Mouse (Mus musculus): ENCODE data around the gene Gal3st1. TPM values are rescaled to one million over a fixed set of nuclear protein-coding genes. Genes with fewer than 3 reads are reported as not detected.

Gal3st1 gene
- polyA plus RNA-seq, 1 experiment from 2014 or later: 0.55 TPM

- Histone ChIP-seq H3K27ac (replicated peaks) (no peak overlapping the region), H3K27me3 (replicated peaks; ENCODE audit: low read depth, poor library complexity, severe bottlenecking) (no peaks in the 10 kb centered on the region), H3K9me3 (no peaks in the 10 kb centered on the region), H3K4me3 (no peak overlapping the region), H3K36me3 (replicated peaks) (no peaks in the 10 kb centered on the region), H3K4me1 (no peaks in the 10 kb centered on the region)
- no peak for DNase-seq (ENCODE audit: low spot score)
- whole genome bisulfite sequencing: 84% methylated on average over 6 of the region's 6 CpGs
Measured at GRCm38 (mm10) chr11:4041123-4041625, 57.7 kb downstream of the Gal3st1 start.

GRCm38 (mm10) chr11:4043081-4043480, 59.6 kb downstream of the Gal3st1 start:
- no peak overlapping the region for H3K4me3 ChIP-seq
- H3K27me3 ChIP-seq (replicated peaks; ENCODE audit: low read depth, poor library complexity, severe bottlenecking): no peaks in the 10 kb centered on the region
- no peak overlapping the region for H3K27ac ChIP-seq (replicated peaks)
- H3K36me3 ChIP-seq (replicated peaks): no peaks in the 10 kb centered on the region
- WGBS: 93% methylated on average over 7 of the region's 7 CpGs
- no peak for DNase-seq (ENCODE audit: low spot score)
- no peaks in the 10 kb centered on the region for H3K4me1 ChIP-seq
- H3K9me3 ChIP-seq: no peaks in the 10 kb centered on the region

- no peak for DNase-seq (ENCODE audit: low spot score)
- no peaks in the 10 kb centered on the region for H3K27me3 ChIP-seq (replicated peaks; ENCODE audit: low read depth, poor library complexity, severe bottlenecking)
- H3K36me3 ChIP-seq (replicated peaks): no peaks in the 10 kb centered on the region
- H3K9me3 ChIP-seq: no peaks in the 10 kb centered on the region
- no peak overlapping the region for H3K27ac ChIP-seq (replicated peaks)
- no peak overlapping the region for H3K4me3 ChIP-seq
- 85% methylated on average over 5 of the region's 5 CpGs for WGBS
- H3K4me1 ChIP-seq: no peaks in the 10 kb centered on the region
Measured at GRCm38 (mm10) chr11:4046526-4046925, 63.1 kb downstream of the Gal3st1 start.

DNA sequence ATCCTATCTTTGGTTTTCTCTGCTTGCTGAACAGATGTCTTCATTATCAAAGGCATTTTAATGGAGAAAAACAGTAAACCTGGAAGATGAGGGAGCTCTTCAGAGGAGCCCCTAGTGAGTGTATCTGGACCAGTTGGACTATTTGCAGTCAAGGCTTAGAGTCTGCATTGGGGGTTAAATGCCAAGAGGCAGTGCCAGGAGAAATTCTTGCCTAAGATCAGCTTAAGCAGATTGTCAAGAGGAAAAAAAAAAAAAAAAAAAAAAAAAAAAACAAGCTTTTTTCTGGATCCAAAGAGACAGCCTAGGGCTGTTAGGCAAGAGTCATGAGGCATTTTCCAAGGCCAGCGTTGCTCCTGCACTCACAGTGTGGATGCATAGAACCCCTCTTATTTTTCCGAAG, 64.3 kb downstream of the Gal3st1 start:
- DNase-seq (ENCODE audit: low spot score): no peak
- H3K36me3 ChIP-seq (replicated peaks): no peaks in the 10 kb centered on the region
- no peaks in the 10 kb centered on the region for H3K9me3 ChIP-seq
- no peaks in the 10 kb centered on the region for H3K4me1 ChIP-seq
- no peak overlapping the region for H3K4me3 ChIP-seq
- H3K27me3 ChIP-seq (replicated peaks; ENCODE audit: low read depth, poor library complexity, severe bottlenecking): no peaks in the 10 kb centered on the region
- 86% methylated on average over 2 of the region's 2 CpGs for WGBS
- H3K27ac ChIP-seq (replicated peaks): no peak overlapping the region

DNA sequence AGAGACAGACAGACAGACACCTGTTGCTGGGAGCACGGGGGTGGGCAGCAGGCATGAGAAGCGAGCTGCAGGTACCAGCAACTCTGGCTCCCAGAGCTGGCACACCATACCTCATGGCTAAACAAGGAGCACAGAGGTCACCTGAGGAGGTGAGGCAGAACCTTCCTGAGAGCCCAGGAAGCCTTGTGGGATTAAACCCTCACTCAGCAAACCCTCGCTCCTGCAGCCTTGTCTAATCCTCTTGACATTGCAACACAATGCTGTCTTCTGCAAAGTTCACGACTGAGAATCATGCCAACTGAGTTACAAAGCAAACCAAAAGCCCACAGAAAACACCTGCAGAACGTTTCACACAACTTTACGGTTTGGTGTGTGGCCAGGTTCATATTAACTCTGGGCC, 65.0 kb downstream of the Gal3st1 start:
- Histone ChIP-seq H3K4me3 (no peak overlapping the region), H3K36me3 (replicated peaks) (no peaks in the 10 kb centered on the region), H3K27me3 (replicated peaks; ENCODE audit: low read depth, poor library complexity, severe bottlenecking) (no peaks in the 10 kb centered on the region), H3K4me1 (no peaks in the 10 kb centered on the region), H3K27ac (replicated peaks) (no peak overlapping the region), H3K9me3 (no peaks in the 10 kb centered on the region)
- DNase-seq (ENCODE audit: low spot score): no peak
- WGBS: 86% methylated on average over 6 of the region's 6 CpGs

Other genes with a start within 250 kb of the Gal3st1 start
- gene Osbp2, start 119.7 kb upstream of the Gal3st1 start, polyA plus RNA-seq (2016; fragmentation: Nextera tagmentation; extraction: Ambion mirVana): 0.82 and 1.2 TPM in 2 replicates
- 0.61 and 0.97 TPM in 2 replicates for gene 4921536K21Rik, start 88.5 kb upstream of the Gal3st1 start, polyA plus RNA-seq (2016; fragmentation: Nextera tagmentation; extraction: Ambion mirVana)
- gene Dusp18, start 88.4 kb upstream of the Gal3st1 start, polyA plus RNA-seq (2016; fragmentation: Nextera tagmentation; extraction: Ambion mirVana): 16.6 and 17.0 TPM in 2 replicates
- gene Slc35e4, start 69.0 kb upstream of the Gal3st1 start, polyA plus RNA-seq (2016; fragmentation: Nextera tagmentation; extraction: Ambion mirVana): 3.1 and 3.5 TPM in 2 replicates
- gene Tcn2, start 51.5 kb upstream of the Gal3st1 start, polyA plus RNA-seq (2016; fragmentation: Nextera tagmentation; extraction: Ambion mirVana): 23.7 and 23.9 TPM in 2 replicates
- 108 and 119 TPM in 2 replicates for gene Pes1, start 19.7 kb upstream of the Gal3st1 start, polyA plus RNA-seq (2016; fragmentation: Nextera tagmentation; extraction: Ambion mirVana)
- 0.37 and 0.52 TPM in 2 replicates for gene 4930556J24Rik, start 6.9 kb upstream of the Gal3st1 start, polyA plus RNA-seq (2016; fragmentation: Nextera tagmentation; extraction: Ambion mirVana)
- gene Sec14l4, start 47.8 kb downstream of the Gal3st1 start, polyA plus RNA-seq (2016; fragmentation: Nextera tagmentation; extraction: Ambion mirVana): 0.29 TPM in 1 of 2 replicates, not detected in the other
- not detected in 2 replicates for gene Sec14l3, start 81.2 kb downstream of the Gal3st1 start, polyA plus RNA-seq (2016; fragmentation: Nextera tagmentation; extraction: Ambion mirVana)
- 14.6 and 15.6 TPM in 2 replicates for gene Mtfp1, start 111.8 kb downstream of the Gal3st1 start, polyA plus RNA-seq (2016; fragmentation: Nextera tagmentation; extraction: Ambion mirVana)
- gene Sec14l2, start 139.8 kb downstream of the Gal3st1 start, polyA plus RNA-seq (2016; fragmentation: Nextera tagmentation; extraction: Ambion mirVana): 1.7 and 2.0 TPM in 2 replicates
- 21.2 and 22.8 TPM in 2 replicates for gene Rnf215, start 151.6 kb downstream of the Gal3st1 start, polyA plus RNA-seq (2016; fragmentation: Nextera tagmentation; extraction: Ambion mirVana)
- 7.2 and 8.0 TPM in 2 replicates for gene Ccdc157, start 176.7 kb downstream of the Gal3st1 start, polyA plus RNA-seq (2016; fragmentation: Nextera tagmentation; extraction: Ambion mirVana)
- 102 and 105 TPM in 2 replicates for gene Sf3a1, start 176.7 kb downstream of the Gal3st1 start, polyA plus RNA-seq (2016; fragmentation: Nextera tagmentation; extraction: Ambion mirVana)
- gene Tbc1d10a, start 203.2 kb downstream of the Gal3st1 start, polyA plus RNA-seq (2016; fragmentation: Nextera tagmentation; extraction: Ambion mirVana): 27.4 and 31.0 TPM in 2 replicates
- 2.2 and 2.4 TPM in 2 replicates for gene Castor1, start 234.6 kb downstream of the Gal3st1 start, polyA plus RNA-seq (2016; fragmentation: Nextera tagmentation; extraction: Ambion mirVana)